Mouse (Mus musculus) neural tube, embryonic 14.5 days (tissue): ENCODE measurements around the gene Olfr698. TPM values are rescaled to one million over a fixed set of nuclear protein-coding genes. Genes with fewer than 3 reads are reported as not detected.
"Not testable (repeated sequence)": the region's sequence is repeated elsewhere in the genome, so short reads cannot be mapped to it uniquely, and the experiment has no call there.

Experiments
- ATAC-seq: fragments of 200-750 bp; cut with Nextera tagmentation; 2 replicates; pipeline ENCODE4 v1.8.0; 2017; ENCODE audit warnings: low read depth, mild to moderate bottlenecking, moderate TSS enrichment, moderate library complexity
- H3K27ac ChIP-seq: fragments of 300-500 bp; sonication (generic); 2 replicates; pipeline ENCODE4 v1.5.1; 2014; ENCODE audit warnings: low read depth, mild to moderate bottlenecking, control low read depth, low read length, moderate library complexity, mixed read lengths
- H3K27me3 ChIP-seq: fragments of 300-500 bp; sonication (generic); 2 replicates; pipeline ENCODE4 v1.6.1; 2014; ENCODE audit warnings: low read length; ENCODE audit not compliant: control insufficient read depth, insufficient read depth
- H3K36me3 ChIP-seq: fragments of 300-500 bp; sonication (generic); 2 replicates; pipeline ENCODE4 v1.6.1; 2014; ENCODE audit warnings: low read length, mixed read lengths; ENCODE audit not compliant: control insufficient read depth, insufficient read depth
- H3K4me1 ChIP-seq: fragments of 300-500 bp; sonication (generic); 2 replicates; pipeline ENCODE4 v1.6.1; 2014; ENCODE audit warnings: low read length; ENCODE audit not compliant: control insufficient read depth, insufficient read depth
- H3K4me2 ChIP-seq: fragments of 300-500 bp; sonication (generic); 2 replicates; pipeline ENCODE4 v1.6.1; 2014; ENCODE audit warnings: mild to moderate bottlenecking, low read depth, low read length, control low read depth
- H3K4me3 ChIP-seq: fragments of 300-500 bp; sonication (generic); 2 replicates; pipeline ENCODE4 v1.5.1; 2014; ENCODE audit warnings: low read depth, low read length, control low read depth, mixed read lengths
- H3K9ac ChIP-seq: fragments of 300-500 bp; sonication (generic); replicated peaks from 2 replicates; pipeline ENCODE4 v1.6.1; 2014; ENCODE audit warnings: low read depth, mild to moderate bottlenecking, control low read depth, low read length, mixed read lengths
- H3K9me3 ChIP-seq: fragments of 300-500 bp; sonication (generic); 2 replicates; pipeline ENCODE4 v1.6.1; 2016; ENCODE audit warnings: low read length; ENCODE audit not compliant: control insufficient read depth
- WGBS: fragments of 180-500 bp; shearing (Covaris S2); extraction: QIAGEN DNeasy Blood & Tissue Kit; methylation state at CpG from one replicate; pipeline ENCODE4 v1.1.7; 2014; 5-methylcytosine and 5-hydroxymethylcytosine counted together
- polyA plus RNA-seq: library from polyadenylated mRNA; unstranded; fragments of >200 nt; fragmentation: Nextera tagmentation; extraction: Ambion mirVana; gene quantifications from 2 replicates; pipeline ENCODE4 v1.2.1, GENCODE M21; 2014

The Olfr698 gene
- polyA plus RNA-seq, 1 experiment from 2014 or later: not detected

GRCm38 (mm10) chr7:106716296-106716695, 38.9 kb downstream of the Olfr698 start, which contains the start of gene Olfr695:
Gene Olfr695 (minus strand): TSS chr7:106716396.
- no peaks in the 10 kb centered on the region for H3K4me1 ChIP-seq
- no peak within 1 kb of the TSS for H3K27ac ChIP-seq
- H3K36me3 ChIP-seq: no peaks in the 10 kb centered on the region
- H3K4me2 ChIP-seq: no peak within 1 kb of the TSS
- H3K27me3 ChIP-seq: no peaks in the 10 kb centered on the region
- no peak within 1 kb of the TSS for H3K9ac ChIP-seq
- no peak within 1 kb of the TSS for H3K4me3 ChIP-seq
- no peak for ATAC-seq
- no peaks in the 10 kb centered on the region for H3K9me3 ChIP-seq

DNA sequence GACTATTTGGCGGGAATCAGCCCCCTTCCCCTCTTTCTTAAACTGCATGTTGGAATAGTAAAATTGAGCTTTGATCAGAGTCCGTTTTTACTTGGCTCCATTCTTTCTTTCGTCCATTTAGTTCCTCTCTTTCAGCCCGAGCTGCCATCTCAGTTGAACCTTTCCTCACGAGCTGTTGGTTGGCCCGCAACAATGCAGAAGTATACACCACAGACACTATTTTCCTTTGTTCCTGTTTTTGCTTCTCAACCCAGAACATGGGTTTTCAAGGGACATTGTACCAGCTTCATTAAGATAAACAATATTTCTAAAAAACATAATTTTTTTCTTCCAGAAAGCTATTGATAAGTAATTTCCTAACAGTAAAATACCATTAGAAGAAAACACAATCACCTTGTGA, 43.7 kb downstream of the Olfr698 start:
- H3K27ac ChIP-seq: no peak overlapping the region
- H3K36me3 ChIP-seq: no peaks in the 10 kb centered on the region
- no peak overlapping the region for H3K4me2 ChIP-seq
- no peaks in the 10 kb centered on the region for H3K4me1 ChIP-seq
- no peaks in the 10 kb centered on the region for H3K27me3 ChIP-seq
- H3K4me3 ChIP-seq: no peak overlapping the region
- 91% methylated on average over 6 of the region's 6 CpGs for WGBS
- H3K9me3 ChIP-seq: no peaks in the 10 kb centered on the region
- H3K9ac ChIP-seq: no peak overlapping the region
- no peak for ATAC-seq

GRCm38 (mm10) chr7:106707705-106708104, 47.5 kb downstream of the Olfr698 start:
- not testable (repeated sequence) for ATAC-seq, H3K4me3 ChIP-seq, H3K4me1 ChIP-seq, H3K4me2 ChIP-seq, H3K9ac ChIP-seq, H3K36me3 ChIP-seq, H3K27me3 ChIP-seq, H3K9me3 ChIP-seq, H3K27ac ChIP-seq
- WGBS: 91% methylated on average over 10 of the region's 10 CpGs

Other genes with a start within 250 kb of the Olfr698 start
- gene Olfr693, start 74.8 kb downstream of the Olfr698 start, polyA plus RNA-seq: not detected in 2 replicates
- gene Olfr694, start 63.6 kb downstream of the Olfr698 start, polyA plus RNA-seq: not detected in 2 replicates
- gene Olfr695, start 39.0 kb downstream of the Olfr698 start, polyA plus RNA-seq: not detected in 2 replicates
- not detected in 2 replicates for gene Olfr697, start 13.0 kb downstream of the Olfr698 start, polyA plus RNA-seq
- gene Olfr699, start 37.8 kb upstream of the Olfr698 start, polyA plus RNA-seq: not detected in 2 replicates
- gene Olfr700, start 53.4 kb upstream of the Olfr698 start, polyA plus RNA-seq: not detected in 2 replicates
- not detected in 2 replicates for gene Olfr701, start 58.7 kb upstream of the Olfr698 start, polyA plus RNA-seq
- gene Olfr702, start 78.5 kb upstream of the Olfr698 start, polyA plus RNA-seq: not detected in 2 replicates
- gene Olfr703, start 88.0 kb upstream of the Olfr698 start, polyA plus RNA-seq: not detected in 2 replicates
- not detected in 2 replicates for gene Olfr704, start 107.8 kb upstream of the Olfr698 start, polyA plus RNA-seq
- not detected in 2 replicates for gene Olfr705, start 121.5 kb upstream of the Olfr698 start, polyA plus RNA-seq
- gene Olfr706, start 132.8 kb upstream of the Olfr698 start, polyA plus RNA-seq: not detected in 2 replicates
- gene Olfr707, start 145.8 kb upstream of the Olfr698 start, polyA plus RNA-seq: not detected in 2 replicates
- not detected in 2 replicates for gene Olfr1532-ps1, start 152.6 kb upstream of the Olfr698 start, polyA plus RNA-seq
- not detected in 2 replicates for gene Olfr709-ps1, start 176.8 kb upstream of the Olfr698 start, polyA plus RNA-seq
- not detected in 2 replicates for gene Olfr710, start 192.9 kb upstream of the Olfr698 start, polyA plus RNA-seq
- not detected in 2 replicates for gene Olfr6, start 208.5 kb upstream of the Olfr698 start, polyA plus RNA-seq
- not detected in 2 replicates for gene Olfr711, start 220.1 kb upstream of the Olfr698 start, polyA plus RNA-seq